Mouse (Mus musculus) thymus, adult 18-20 months (tissue): ENCODE results near the gene Pigq.

Experiments used
- DNase-seq, 2 experiments: peaks; one replicate each; pipeline ENCODE4 v3.0.0; 2022; ENCODE audit warnings: mixed read lengths in 2 of 2

Pigq gene

GRCm38 (mm10) chr17:25919786-25920642, 24.7 kb downstream of the Pigq start:
- DNase-seq: peak; percentile 99 to 100

- DNase-seq: no peak
These were observed 25.5 kb downstream of the Pigq start, which contains the start of gene Rab40c for GRCm38 (mm10) chr17:25919144-25919785. Rab40c (minus strand) TSS chr17:25919727.

- DNase-seq: no peak
These were observed 26.5 kb downstream of the Pigq start for GRCm38 (mm10) chr17:25918037-25918750.

GRCm38 (mm10) chr17:25916931-25917647, 27.6 kb downstream of the Pigq start:
- DNase-seq: no peak

GRCm38 (mm10) chr17:25914295-25914694, 30.4 kb downstream of the Pigq start:
- DNase-seq: no peak

GRCm38 (mm10) chr17:25913877-25914275, 30.9 kb downstream of the Pigq start:
- DNase-seq: no peak

GRCm38 (mm10) chr17:25913186-25913876, 31.4 kb downstream of the Pigq start:
- no peak for DNase-seq

- DNase-seq: no peak
These were observed 32.9 kb downstream of the Pigq start for GRCm38 (mm10) chr17:25911816-25912215.

- no peak for DNase-seq
These were observed 37.1 kb downstream of the Pigq start for GRCm38 (mm10) chr17:25907640-25908039.

- no peak for DNase-seq
These were observed 41.7 kb downstream of the Pigq start for GRCm38 (mm10) chr17:25903061-25903460.

GRCm38 (mm10) chr17:25900193-25900592, 44.5 kb downstream of the Pigq start:
- no peak for DNase-seq

GRCm38 (mm10) chr17:25895891-25896290, 48.8 kb downstream of the Pigq start:
- no peak for DNase-seq

- no peak for DNase-seq
These were observed 49.3 kb downstream of the Pigq start for GRCm38 (mm10) chr17:25895415-25895814.

GRCm38 (mm10) chr17:25893975-25894617, 50.6 kb downstream of the Pigq start:
- peak in 1 of 2 experiments; percentile 34 for DNase-seq

- DNase-seq: no peak
These were observed 55.9 kb downstream of the Pigq start for GRCm38 (mm10) chr17:25888837-25889236.

- DNase-seq: no peak
These were observed 57.3 kb downstream of the Pigq start for GRCm38 (mm10) chr17:25887467-25887866.

- no peak for DNase-seq
These were observed 57.9 kb downstream of the Pigq start for GRCm38 (mm10) chr17:25886806-25887205.

GRCm38 (mm10) chr17:25885636-25886035, 59.1 kb downstream of the Pigq start:
- no peak for DNase-seq

- DNase-seq: no peak
These were observed 60.9 kb downstream of the Pigq start for GRCm38 (mm10) chr17:25883824-25884223.

GRCm38 (mm10) chr17:25883268-25883667, 61.5 kb downstream of the Pigq start:
- no peak for DNase-seq

GRCm38 (mm10) chr17:25882306-25882705, 62.4 kb downstream of the Pigq start:
- no peak for DNase-seq

- DNase-seq: no peak
These were observed 63.0 kb downstream of the Pigq start for GRCm38 (mm10) chr17:25881691-25882090.
